Mouse (Mus musculus) liver, embryonic 13.5 days (tissue): ENCODE measurements around the gene Auts2. TPM values are rescaled to one million over a fixed set of nuclear protein-coding genes. Genes with fewer than 3 reads are reported as not detected.

Source experiments
- ATAC-seq: fragments of 200-750 bp; cut with Nextera tagmentation; 2 replicates; pipeline ENCODE4 v1.8.0; 2017; ENCODE audit warnings: low read depth, mild to moderate bottlenecking, moderate number of reproducible peaks, moderate library complexity
- DNase-seq: peaks from one replicate; pipeline ENCODE4 v3.0.0; 2022
- H3K27ac ChIP-seq: fragments of 300-500 bp; sonication (generic); 2 replicates; pipeline ENCODE4 v1.5.1; 2015; ENCODE audit warnings: moderate library complexity, mild to moderate bottlenecking, inconsistent platforms
- H3K27me3 ChIP-seq: fragments of 300-500 bp; sonication (generic); 2 replicates; pipeline ENCODE4 v1.6.1; 2015; ENCODE audit warnings: mild to moderate bottlenecking, inconsistent platforms
- H3K36me3 ChIP-seq: fragments of 300-500 bp; sonication (generic); 2 replicates; pipeline ENCODE4 v1.6.1; 2015; ENCODE audit warnings: mild to moderate bottlenecking, inconsistent platforms
- H3K4me1 ChIP-seq: fragments of 300-500 bp; sonication (generic); replicated peaks from 2 replicates; pipeline ENCODE4 v1.6.1; 2015; ENCODE audit warnings: inconsistent platforms
- H3K4me2 ChIP-seq: fragments of 300-500 bp; sonication (generic); 2 replicates; pipeline ENCODE4 v1.6.1; 2015; ENCODE audit warnings: inconsistent platforms, mild to moderate bottlenecking, moderate library complexity
- H3K4me3 ChIP-seq: fragments of 300-500 bp; sonication (generic); replicated peaks from 2 replicates; pipeline ENCODE4 v1.5.1; 2015; ENCODE audit warnings: mild to moderate bottlenecking, inconsistent platforms
- H3K9ac ChIP-seq: fragments of 300-500 bp; sonication (generic); 2 replicates; pipeline ENCODE4 v1.6.1; 2015; ENCODE audit warnings: mild to moderate bottlenecking, inconsistent platforms
- H3K9me3 ChIP-seq: fragments of 300-500 bp; sonication (generic); replicated peaks from 2 replicates; pipeline ENCODE4 v1.6.1; 2016; ENCODE audit warnings: inconsistent platforms
- WGBS: fragments of 180-500 bp; shearing (Covaris S2); methylation state at CpG from one replicate; pipeline ENCODE4 v1.1.7; 2015; ENCODE audit not compliant: insufficient replicate concordance; 5-methylcytosine and 5-hydroxymethylcytosine counted together
- polyA plus RNA-seq: library from polyadenylated mRNA; unstranded; fragments of >200 nt; fragmentation: Nextera tagmentation; extraction: Ambion mirVana; gene quantifications from 2 replicates; pipeline ENCODE4 v1.2.1, GENCODE M21; 2015

Auts2 gene
- polyA plus RNA-seq, 1 experiment from 2014 or later, result 1.5 TPM

- H3K27me3 ChIP-seq, result no peaks in the 10 kb centered on the region
- no peak for DNase-seq
- H3K9ac ChIP-seq, result no peak overlapping the region
- 64% methylated on average over 5 of the region's 5 CpGs for WGBS
- no peak overlapping the region for H3K4me3 ChIP-seq
- H3K4me2 ChIP-seq, result no peak overlapping the region
- H3K9me3 ChIP-seq, result no peaks in the 10 kb centered on the region
- no peak overlapping the region for H3K27ac ChIP-seq
- ATAC-seq, result no peak
- no peaks in the 10 kb centered on the region for H3K36me3 ChIP-seq
- H3K4me1 ChIP-seq, result no peaks in the 10 kb centered on the region
Observed at GRCm38 (mm10) chr5:131865200-131865599, 677.9 kb downstream of the Auts2 start.

GRCm38 (mm10) chr5:131857976-131858375 lies 685.2 kb downstream of the Auts2 start:
- Histone ChIP-seq H3K27ac (no peak overlapping the region), H3K9me3 (no peaks in the 10 kb centered on the region), H3K4me1 (no peaks in the 10 kb centered on the region), H3K4me3 (no peak overlapping the region), H3K9ac (no peak overlapping the region), H3K36me3 (no peaks in the 10 kb centered on the region), H3K4me2 (no peak overlapping the region), H3K27me3 (no peaks in the 10 kb centered on the region)
- 67% methylated on average over 5 of the region's 5 CpGs for WGBS
- DNase-seq, result no peak
- no peak for ATAC-seq

GRCm38 (mm10) chr5:131855358-131855757 lies 687.8 kb downstream of the Auts2 start:
- no peak overlapping the region for H3K4me3 ChIP-seq
- H3K36me3 ChIP-seq, result no peaks in the 10 kb centered on the region
- 40% methylated on average over 8 of the region's 8 CpGs for WGBS
- DNase-seq, result no peak
- no peaks in the 10 kb centered on the region for H3K27me3 ChIP-seq
- no peaks in the 10 kb centered on the region for H3K4me1 ChIP-seq
- H3K4me2 ChIP-seq, result no peak overlapping the region
- no peaks in the 10 kb centered on the region for H3K9me3 ChIP-seq
- ATAC-seq, result no peak
- no peak overlapping the region for H3K9ac ChIP-seq
- no peak overlapping the region for H3K27ac ChIP-seq

- Histone ChIP-seq H3K9ac (no peak overlapping the region), H3K27ac (no peak overlapping the region), H3K4me1 (no peaks in the 10 kb centered on the region), H3K4me2 (no peak overlapping the region), H3K27me3 (no peaks in the 10 kb centered on the region), H3K36me3 (no peaks in the 10 kb centered on the region), H3K9me3 (no peaks in the 10 kb centered on the region), H3K4me3 (no peak overlapping the region)
- WGBS, result 76% methylated on average over 20 of the region's 20 CpGs
- no peak for DNase-seq
- ATAC-seq, result no peak
Observed at GRCm38 (mm10) chr5:131851597-131852453, 691.3 kb downstream of the Auts2 start.

GRCm38 (mm10) chr5:131850632-131851335 lies 692.4 kb downstream of the Auts2 start:
- Histone ChIP-seq H3K27ac (no peak overlapping the region), H3K27me3 (no peaks in the 10 kb centered on the region), H3K36me3 (no peaks in the 10 kb centered on the region), H3K4me1 (no peaks in the 10 kb centered on the region), H3K9me3 (no peaks in the 10 kb centered on the region), H3K4me3 (no peak overlapping the region), H3K4me2 (no peak overlapping the region), H3K9ac (no peak overlapping the region)
- DNase-seq (no peak), ATAC-seq (no peak)
- WGBS, result 65% methylated on average over 8 of the region's 8 CpGs

- H3K4me2 ChIP-seq, result no peak overlapping the region
- H3K27me3 ChIP-seq, result no peaks in the 10 kb centered on the region
- no peak overlapping the region for H3K9ac ChIP-seq
- no peak overlapping the region for H3K4me3 ChIP-seq
- ATAC-seq (no peak), DNase-seq (no peak)
- H3K4me1 ChIP-seq, result no peaks in the 10 kb centered on the region
- no peak overlapping the region for H3K27ac ChIP-seq
- no peaks in the 10 kb centered on the region for H3K9me3 ChIP-seq
- WGBS, result 59% methylated on average over 3 of the region's 3 CpGs
- no peaks in the 10 kb centered on the region for H3K36me3 ChIP-seq
Observed at GRCm38 (mm10) chr5:131849644-131850043, 693.5 kb downstream of the Auts2 start.

- Histone ChIP-seq H3K4me1 (no peaks in the 10 kb centered on the region; the same call in 1 of the 2 replicates), H3K36me3 (no peaks in the 10 kb centered on the region), H3K27ac (no peak overlapping the region), H3K9ac (no peak overlapping the region), H3K9me3 (no peaks in the 10 kb centered on the region), H3K4me3 (no peak overlapping the region), H3K4me2 (no peak overlapping the region), H3K27me3 (no peaks in the 10 kb centered on the region)
- ATAC-seq, result no peak
- no peak for DNase-seq
- WGBS, result 69% methylated on average over 9 of the region's 9 CpGs
Observed at GRCm38 (mm10) chr5:131844519-131844800, 698.7 kb downstream of the Auts2 start.

- Histone ChIP-seq H3K9ac (no peak overlapping the region), H3K4me1 (no peaks in the 10 kb centered on the region; the same call in 1 of the 2 replicates), H3K4me2 (no peak overlapping the region), H3K36me3 (no peaks in the 10 kb centered on the region), H3K27me3 (no peaks in the 10 kb centered on the region), H3K9me3 (no peaks in the 10 kb centered on the region), H3K27ac (no peak overlapping the region), H3K4me3 (no peak overlapping the region)
- no peak for DNase-seq
- ATAC-seq, result no peak
- 58% methylated on average over 9 of the region's 9 CpGs for WGBS
Observed at GRCm38 (mm10) chr5:131843766-131844518, 699.2 kb downstream of the Auts2 start.

- 57% methylated on average over 14 of the region's 14 CpGs for WGBS
- Histone ChIP-seq H3K4me1 (no peaks in the 10 kb centered on the region; the same call in 1 of the 2 replicates), H3K27ac (no peak overlapping the region), H3K9me3 (no peaks in the 10 kb centered on the region), H3K27me3 (no peaks in the 10 kb centered on the region), H3K4me3 (no peak overlapping the region), H3K4me2 (no peak overlapping the region), H3K36me3 (no peaks in the 10 kb centered on the region), H3K9ac (no peak overlapping the region)
- DNase-seq, result no peak
- ATAC-seq, result no peak
Observed at GRCm38 (mm10) chr5:131839657-131840315, 703.4 kb downstream of the Auts2 start.

- Histone ChIP-seq H3K27ac (no peak overlapping the region), H3K27me3 (no peaks in the 10 kb centered on the region), H3K4me3 (no peak overlapping the region), H3K9ac (no peak overlapping the region), H3K9me3 (no peaks in the 10 kb centered on the region), H3K4me2 (no peak overlapping the region), H3K36me3 (no peaks in the 10 kb centered on the region), H3K4me1 (no peaks in the 10 kb centered on the region)
- DNase-seq (no peak), ATAC-seq (no peak)
- WGBS, result 28% methylated on average over 10 of the region's 10 CpGs
Observed at GRCm38 (mm10) chr5:131839023-131839422, 704.1 kb downstream of the Auts2 start.

- DNase-seq (no peak), ATAC-seq (no peak)
- no peak overlapping the region for H3K9ac ChIP-seq
- H3K4me1 ChIP-seq, result no peaks in the 10 kb centered on the region
- WGBS, result 60% methylated on average over 6 of the region's 6 CpGs
- H3K36me3 ChIP-seq, result no peaks in the 10 kb centered on the region
- H3K27ac ChIP-seq, result no peak overlapping the region
- no peak overlapping the region for H3K4me3 ChIP-seq
- no peak overlapping the region for H3K4me2 ChIP-seq
- no peaks in the 10 kb centered on the region for H3K27me3 ChIP-seq
- no peaks in the 10 kb centered on the region for H3K9me3 ChIP-seq
Observed at GRCm38 (mm10) chr5:131838064-131838463, 705.1 kb downstream of the Auts2 start.
